Mouse (Mus musculus) adrenal gland, adult 8-10 months (tissue): Measurements from ENCODE around the gene Mthfd2. TPM values are rescaled to one million over a fixed set of nuclear protein-coding genes. Genes with fewer than 3 reads are reported as not detected.
A peak's percentile ranks its signal among the peaks of the same experiment; 100 is the strongest.

ENCODE experiments used
- DNase-seq: peaks from one replicate; pipeline ENCODE4 v3.0.0; 2022
- total RNA-seq, 4 experiments: library from RNA; stranded (reverse); gene quantifications; 2 replicates each; pipeline ENCODE4 v1.2.4; 2022

Gene Mthfd2
- 10 to 100 TPM; 14.4 to 19.3 (median 17.6) TPM for total RNA-seq

DNA sequence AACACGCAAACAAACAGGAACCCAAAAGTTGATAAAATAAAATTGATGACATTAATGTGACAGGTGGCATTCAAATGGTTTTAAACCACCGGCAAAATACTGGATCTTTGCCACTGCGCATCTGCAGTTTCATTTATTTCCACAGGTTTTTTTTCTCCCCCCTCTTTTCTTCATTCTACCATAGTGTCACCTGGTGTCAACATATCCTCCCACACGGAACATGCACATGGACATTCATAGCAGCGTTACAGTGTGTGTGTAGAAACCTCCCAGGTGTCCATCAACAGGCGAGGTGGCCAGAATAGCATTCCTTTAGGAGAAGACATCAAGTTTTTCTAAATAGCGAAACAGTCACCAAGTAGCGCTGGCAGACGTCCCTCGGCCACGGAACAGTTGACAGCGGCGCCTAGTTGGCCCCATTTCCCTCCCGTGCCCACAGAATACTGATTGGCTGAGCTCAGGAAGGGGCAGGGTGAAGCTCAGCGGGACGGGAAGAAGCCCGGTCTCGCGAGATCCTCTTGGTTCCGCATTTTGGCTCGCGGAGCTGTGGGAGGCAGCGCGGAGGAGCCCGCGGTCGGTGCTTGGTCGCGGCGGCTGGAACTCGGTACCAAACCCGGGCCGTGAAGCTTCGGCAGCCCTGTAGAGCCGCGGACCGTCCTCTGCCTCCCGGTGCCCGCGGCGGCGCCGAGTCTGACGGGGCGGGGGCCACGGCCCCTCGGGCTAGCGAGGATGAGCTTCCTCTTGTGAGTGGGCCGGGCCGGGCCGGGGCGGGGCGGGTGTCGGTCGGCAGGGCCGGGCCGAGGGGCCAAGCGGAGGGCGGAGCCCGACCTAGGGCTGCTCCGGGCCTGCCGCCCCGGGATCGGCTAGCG is at the start of gene Mthfd2, which contains the start of gene Mob1a:
Mthfd2 (minus strand) TSS at position 384 of the 869 bp plus-strand sequence.
Mob1a (plus strand) TSS at position 492 of the 869 bp plus-strand sequence.
- peak; percentile 92 for DNase-seq

DNA sequence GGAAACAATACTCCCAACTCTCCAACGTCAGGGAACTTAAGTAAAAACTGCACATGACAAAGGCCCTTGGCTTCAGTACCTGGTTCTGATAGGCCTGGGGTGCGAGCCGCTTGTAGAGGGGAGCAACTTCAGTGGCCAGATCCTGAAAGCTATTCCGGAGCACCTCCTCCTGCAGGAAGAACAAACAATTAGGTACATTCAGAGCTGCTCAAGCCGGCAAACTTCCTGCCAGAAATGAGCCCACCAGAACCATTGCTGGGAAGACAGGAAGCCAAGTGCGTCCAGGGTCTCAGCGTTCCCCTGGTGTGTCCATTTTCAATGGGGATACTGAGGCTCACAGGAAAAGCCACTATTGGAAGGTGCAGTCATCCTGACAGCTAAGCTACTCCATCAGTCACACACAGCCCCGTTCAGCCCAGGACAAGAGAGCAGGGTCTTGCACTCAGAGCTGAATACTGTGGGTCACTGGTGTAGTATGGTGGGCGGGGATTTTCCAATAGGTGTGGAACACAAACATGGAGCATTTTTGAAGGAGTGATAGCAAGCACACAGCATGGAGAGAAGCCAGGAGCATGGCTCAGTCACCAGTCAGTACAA is 48.1 kb upstream of the Mthfd2 start:
- DNase-seq: no peak

DNA sequence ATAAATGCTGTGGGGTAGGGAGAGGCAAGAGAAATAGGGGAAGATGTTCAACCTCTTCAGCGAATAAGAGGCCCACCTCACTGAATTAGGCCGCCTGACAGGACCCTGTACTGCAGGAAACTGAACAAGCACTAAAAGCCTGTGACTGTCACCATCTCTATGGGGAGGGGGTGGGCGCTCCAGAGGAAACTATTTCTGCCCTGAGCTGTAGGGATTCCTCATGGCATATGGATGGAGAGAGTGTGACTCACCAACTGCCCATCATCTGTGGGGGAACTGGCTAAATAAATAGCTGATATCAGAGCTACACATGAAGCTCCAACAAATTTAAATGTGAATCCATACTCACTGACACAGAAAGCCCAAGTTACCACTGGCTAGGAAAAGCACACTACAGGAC is 45.6 kb upstream of the Mthfd2 start:
- no peak for DNase-seq

- DNase-seq: no peak
These were observed 44.7 kb upstream of the Mthfd2 start for GRCm38 (mm10) chr6:83370316-83370965.

- DNase-seq: no peak
These were observed 37.4 kb upstream of the Mthfd2 start for GRCm38 (mm10) chr6:83363075-83363474.

DNA sequence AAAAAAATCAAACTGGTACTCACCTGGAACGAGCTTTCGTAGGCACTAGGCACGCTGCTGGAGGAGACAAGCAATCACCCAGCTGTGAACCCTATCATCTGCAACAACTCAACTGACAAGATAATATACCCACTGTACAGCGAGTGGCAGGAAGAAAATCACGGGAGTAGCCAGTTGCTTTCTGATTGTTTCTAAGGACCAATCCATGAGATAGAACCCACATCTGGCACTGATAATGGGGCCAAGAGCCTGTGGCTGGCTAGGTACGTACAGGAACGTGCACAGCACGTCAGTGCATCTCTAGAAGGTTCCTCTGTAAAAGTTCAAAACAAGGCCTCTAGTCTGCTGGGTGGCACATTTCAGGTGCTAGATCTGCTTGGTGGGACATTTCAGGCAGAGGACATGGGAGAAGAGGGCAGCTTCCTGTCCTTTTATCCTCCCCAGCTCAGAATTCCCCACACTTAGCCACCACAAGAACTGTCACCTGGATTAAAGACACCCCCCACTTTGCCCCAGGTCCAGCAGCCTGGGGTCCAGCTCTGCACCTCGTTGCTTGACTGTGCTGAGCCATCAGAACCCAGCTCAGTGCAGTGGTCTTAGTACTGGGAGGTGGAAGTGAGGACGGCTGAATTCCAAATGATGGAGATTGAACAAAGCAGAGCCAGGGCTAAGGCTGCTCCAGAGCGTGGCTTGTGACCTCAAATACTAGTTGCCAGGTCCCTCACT is 36.0 kb upstream of the Mthfd2 start:
- no peak for DNase-seq

GRCm38 (mm10) chr6:83357436-83357835 is 31.7 kb upstream of the Mthfd2 start:
- no peak for DNase-seq

GRCm38 (mm10) chr6:83356569-83357138 is 30.9 kb upstream of the Mthfd2 start:
- DNase-seq: peak; percentile 61

- DNase-seq: no peak
These were observed 29.4 kb upstream of the Mthfd2 start for GRCm38 (mm10) chr6:83354856-83355781.

DNA sequence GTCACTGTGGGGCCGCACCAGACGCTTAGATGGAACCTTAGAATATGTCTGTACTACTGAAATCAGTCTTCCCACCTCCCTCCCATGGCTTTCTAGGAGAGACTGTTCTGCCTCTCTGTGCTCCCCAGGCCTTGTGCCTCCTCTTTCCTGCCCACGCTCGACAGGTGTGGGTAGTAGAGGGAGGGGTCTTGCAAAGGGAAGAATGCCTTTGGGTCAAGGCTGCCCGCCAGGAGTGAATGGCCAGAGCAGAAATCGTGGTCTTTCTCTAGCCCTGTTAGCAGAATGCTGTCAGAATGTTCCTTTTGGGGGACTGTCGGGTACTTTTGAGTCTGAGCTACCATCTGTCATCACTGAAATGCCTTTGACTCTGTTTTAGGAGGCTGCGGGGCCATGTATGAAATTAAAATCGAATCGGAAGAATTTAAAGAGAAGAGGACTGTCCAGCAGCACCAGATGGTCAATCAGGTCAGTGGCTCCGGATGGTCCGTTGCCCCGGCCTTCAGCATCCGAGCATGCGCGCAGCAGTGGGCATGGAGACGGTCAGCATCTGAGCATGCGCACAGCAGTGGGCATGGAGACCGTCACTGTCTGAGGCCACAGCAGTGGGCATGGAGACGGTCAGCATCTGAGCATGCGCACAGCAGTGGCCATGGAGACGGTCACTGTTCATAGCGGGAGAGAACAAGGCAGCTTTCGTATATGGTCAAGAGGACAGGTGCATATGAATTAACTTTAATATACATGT is 27.1 kb upstream of the Mthfd2 start:
- DNase-seq: no peak

DNA sequence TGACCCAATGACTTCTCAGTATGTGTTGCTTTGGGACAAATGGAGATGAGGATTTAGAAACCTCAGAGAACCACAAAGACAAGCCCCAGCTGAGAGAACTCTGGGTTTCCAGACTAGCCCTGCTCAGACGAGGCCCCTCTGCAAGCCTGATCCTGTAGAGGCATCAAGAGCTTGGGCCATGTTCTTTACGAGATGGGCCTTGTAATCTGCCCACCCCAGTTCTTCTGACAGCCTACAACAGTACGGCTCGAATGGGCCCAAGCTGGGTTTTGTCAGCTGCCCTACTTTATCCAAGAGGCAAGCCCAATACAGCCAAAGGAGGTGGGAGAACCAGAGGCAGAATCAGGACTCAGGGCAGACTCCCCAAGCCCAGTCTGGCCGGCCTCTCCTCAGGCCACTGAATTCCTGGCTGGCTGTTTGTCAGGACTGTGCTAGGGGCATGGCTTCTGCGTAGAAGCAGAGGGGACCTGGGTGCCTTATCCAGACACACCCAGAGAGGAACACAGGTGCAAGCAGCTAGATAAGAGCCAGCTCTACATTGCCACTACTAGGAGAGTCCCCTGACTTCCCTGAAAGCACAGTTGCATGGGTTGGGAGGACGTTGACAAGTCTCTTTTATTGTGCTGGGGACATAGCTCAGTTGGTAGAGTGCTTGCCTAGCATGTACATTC is 25.9 kb upstream of the Mthfd2 start:
- DNase-seq: no peak

DNA sequence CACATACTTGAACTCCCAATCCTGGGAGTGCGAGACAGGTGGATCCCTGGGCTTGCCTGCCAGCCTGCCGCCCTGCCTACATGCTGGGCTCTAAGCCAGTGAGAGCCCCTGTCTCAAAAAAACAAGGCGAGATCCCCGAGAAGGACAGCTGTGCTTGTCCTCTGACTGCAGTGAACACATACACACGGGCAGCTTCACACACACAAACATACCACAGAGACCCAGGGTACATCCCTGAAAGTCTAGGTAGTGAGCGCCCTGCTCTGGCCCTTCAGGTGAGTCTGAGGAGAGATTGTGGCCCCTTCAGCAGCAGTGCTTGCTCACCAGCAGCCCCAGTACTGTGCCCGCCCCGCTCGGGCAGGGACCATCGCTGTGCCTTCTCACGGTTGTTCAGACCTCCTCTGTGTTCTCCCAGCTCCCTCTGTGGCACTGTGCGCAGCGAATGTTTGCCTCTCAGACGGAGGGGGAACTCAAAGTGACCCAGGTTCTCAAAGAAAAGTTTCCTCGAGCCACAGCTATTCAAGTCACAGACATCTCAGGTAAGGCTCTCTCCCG is 25.2 kb upstream of the Mthfd2 start:
- no peak for DNase-seq

DNA sequence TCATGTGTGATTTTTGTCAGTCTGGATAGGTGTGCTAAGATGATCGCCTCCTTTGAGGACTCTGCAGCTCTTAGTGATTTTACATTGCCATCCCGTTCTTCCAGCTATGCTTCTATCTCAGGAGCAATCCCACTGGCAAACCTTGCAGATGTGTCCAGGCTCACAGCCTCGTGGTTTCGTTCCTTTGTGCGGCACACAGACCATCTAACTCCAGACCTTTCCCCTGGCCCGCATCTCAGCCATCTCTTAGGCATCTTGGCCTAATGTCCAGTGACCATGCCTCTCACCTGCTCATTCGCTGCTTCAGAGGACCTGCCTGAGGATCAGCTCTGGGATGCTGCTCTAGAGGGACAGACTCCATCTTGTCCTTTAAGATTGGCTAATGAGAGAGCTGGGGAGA is 24.5 kb upstream of the Mthfd2 start:
- DNase-seq: no peak

DNA sequence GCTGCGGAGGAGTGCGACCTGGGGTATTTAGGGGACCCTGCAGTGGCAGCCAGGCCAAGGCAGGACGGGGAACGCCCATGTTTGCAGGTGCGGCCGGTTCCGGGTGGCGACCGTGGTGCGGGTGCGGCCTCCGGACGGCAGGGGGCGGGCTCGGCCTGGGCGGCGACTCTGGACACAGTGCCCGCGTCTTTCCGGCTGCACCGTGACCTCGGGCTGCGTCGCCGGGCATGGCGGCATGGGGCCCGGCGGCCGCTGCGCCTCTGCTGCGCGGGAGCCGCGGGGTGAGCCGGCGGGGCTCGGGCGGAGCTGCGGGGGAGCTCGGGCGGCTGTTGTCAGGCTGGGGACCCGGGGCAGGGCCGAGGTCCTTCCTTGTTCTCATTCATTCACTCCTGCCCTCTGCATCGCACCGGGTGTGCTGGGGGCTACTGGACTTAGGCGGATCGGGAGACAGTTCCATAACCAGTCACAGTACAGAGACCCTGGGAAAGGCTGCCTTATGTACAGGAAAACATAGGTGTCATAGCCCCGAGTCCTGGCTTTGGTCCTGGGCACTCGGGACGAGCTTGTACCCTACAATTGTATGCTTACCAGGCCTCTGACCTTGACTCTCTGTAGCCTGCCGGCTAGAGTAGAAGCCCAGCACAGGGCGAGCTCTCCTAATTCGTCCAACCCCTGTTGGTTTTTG is 23.7 kb upstream of the Mthfd2 start:
- peak; percentile 77 for DNase-seq

DNA sequence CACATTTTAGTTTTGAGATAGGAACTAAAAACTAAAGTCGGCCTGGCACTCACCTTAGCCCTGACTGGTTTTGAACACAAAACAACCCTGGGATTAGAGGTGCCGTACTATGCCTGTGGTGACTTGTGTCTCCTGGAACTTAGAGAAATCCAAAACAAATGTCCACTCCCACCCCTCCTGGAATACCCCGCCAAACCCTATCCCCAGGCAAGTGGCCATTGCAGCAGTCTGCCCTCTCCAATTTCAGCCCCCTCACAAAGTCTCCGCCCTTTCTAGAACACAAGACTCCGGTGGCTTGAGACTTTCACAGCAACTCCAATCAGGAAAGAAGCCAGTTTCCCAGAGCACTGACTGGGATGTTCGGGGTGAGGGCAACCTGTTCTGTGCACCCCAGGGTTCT is 23.2 kb upstream of the Mthfd2 start, which contains the start of gene Bola3:
Bola3 (plus strand) TSS at position 275 of the 400 bp plus-strand sequence.
- DNase-seq: no peak

- DNase-seq: no peak
These were observed 22.2 kb upstream of the Mthfd2 start for GRCm38 (mm10) chr6:83347916-83348315.

DNA sequence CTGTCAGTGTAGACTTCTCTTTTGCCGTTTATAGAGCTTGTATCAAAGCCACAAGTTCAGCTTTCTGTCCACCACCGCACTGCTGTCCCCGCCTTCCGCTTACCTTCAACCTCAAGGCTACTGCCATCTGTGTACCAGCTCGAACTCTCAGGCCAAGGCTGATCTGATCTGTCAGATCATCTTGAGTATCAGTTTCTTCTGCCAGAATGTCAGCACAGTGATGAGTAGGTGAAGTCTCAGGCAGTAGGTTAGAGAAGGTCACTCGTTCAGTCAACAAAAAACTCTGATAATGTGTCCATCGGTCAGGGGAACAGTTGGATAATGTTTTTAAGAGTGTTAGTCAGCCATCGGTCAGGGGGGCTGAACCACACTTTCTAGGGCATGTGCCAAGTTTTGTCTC is 19.6 kb upstream of the Mthfd2 start:
- peak; percentile 68 for DNase-seq

DNA sequence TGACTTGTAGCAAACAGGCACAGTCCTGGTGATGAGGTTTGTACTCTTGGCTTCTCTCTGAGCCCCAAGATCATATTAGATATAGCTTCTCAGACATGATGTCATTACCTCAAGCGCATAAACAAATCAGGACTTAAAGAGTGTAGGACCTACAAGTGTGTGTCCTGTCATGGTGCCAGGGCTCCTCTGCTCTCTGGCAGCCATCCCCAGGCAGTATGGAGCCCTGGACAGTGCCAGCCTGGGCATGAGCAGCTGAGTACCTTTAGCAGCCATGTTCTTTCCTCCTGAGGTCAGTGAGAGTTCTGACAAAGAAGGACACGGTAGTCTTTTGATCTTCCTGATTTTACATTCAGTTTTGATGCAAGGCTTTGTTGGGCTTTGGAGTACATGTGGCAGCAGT is 17.2 kb upstream of the Mthfd2 start:
- no peak for DNase-seq

- DNase-seq: no peak
These were observed 15.7 kb upstream of the Mthfd2 start for GRCm38 (mm10) chr6:83341387-83341786.
